8 mouse cellular contexts compared by ENCODE assay signal in genomic region chr5:148419112-148419526, GRCm38 (mm10). TPM values are rescaled to one million over a fixed set of nuclear protein-coding genes. Genes with fewer than 3 reads are reported as not detected.
DNase-seq lines count a peak whose midpoint lies in the region; ATAC-seq and TF ChIP-seq lines count a peak whose summit lies in the region.

No protein-coding gene starts in this region.

- no peak overlapping the region for H3K4me3 ChIP-seq in limb, embryonic 14.5 days (replicated peaks; ENCODE audit: low read length)
- H3K4me3 ChIP-seq in limb, embryonic 10.5 days = no peak overlapping the region
- H3K4me3 ChIP-seq in limb, embryonic 15.5 days = no peak overlapping the region

- no peak for ATAC-seq in limb, embryonic 14.5 days (ENCODE audit: low FRiP score, low read depth)
- peak; percentile 71 for ATAC-seq in common myeloid progenitor, adult 5-6 weeks (replicated peaks; ENCODE audit: low read depth, poor library complexity, severe bottlenecking)
- no peak for ATAC-seq in limb, embryonic 15.5 days (ENCODE audit: insufficient number of reproducible peaks, low FRiP score, low TSS enrichment, low read depth)

- no peak for TF ChIP-seq POLR2A in limb, embryonic 14.5 days (IDR thresholded peaks at IDR 0.05; ENCODE audit: borderline replicate concordance, extremely low read depth, insufficient read depth, insufficient read length)

- H3K27me3 ChIP-seq in limb, embryonic 14.5 days (ENCODE audit: control insufficient read depth, insufficient read depth, low read length) = no peaks in the 10 kb centered on the region
- H3K27me3 ChIP-seq in limb, embryonic 10.5 days (ENCODE audit: low read depth, poor library complexity, severe bottlenecking) = no peaks in the 10 kb centered on the region
- H3K27me3 ChIP-seq in limb, embryonic 15.5 days = no peaks in the 10 kb centered on the region

- H3K9ac ChIP-seq in limb, embryonic 14.5 days (ENCODE audit: low read depth, low read length, severe bottlenecking) = no peak overlapping the region
- no peak overlapping the region for H3K9ac ChIP-seq in limb, embryonic 15.5 days

- H3K4me1 ChIP-seq in limb, embryonic 14.5 days (ENCODE audit: control insufficient read depth, insufficient read depth, low read length) = no peaks in the 10 kb centered on the region
- no peaks in the 10 kb centered on the region for H3K4me1 ChIP-seq in limb, embryonic 10.5 days
- H3K4me1 ChIP-seq in limb, embryonic 15.5 days = 0 out of 2 replicates have a peak, but pooled peaks cover 9% of the 10 kb centered on the region

- H3K4me2 ChIP-seq in limb, embryonic 14.5 days (replicated peaks; ENCODE audit: low read depth, low read length, severe bottlenecking) = no peak overlapping the region
- 0 out of 2 replicates have a peak overlapping the region, but pooled peaks have one; percentile 1 for H3K4me2 ChIP-seq in limb, embryonic 15.5 days

- WGBS in limb, embryonic 14.5 days = 74% methylated on average over 9 of the region's 9 CpGs
- WGBS in limb, embryonic 10.5 days = 90% methylated on average over 9 of the region's 9 CpGs
- WGBS in limb, embryonic 15.5 days = 60% methylated on average over 9 of the region's 9 CpGs

- no peaks in the 10 kb centered on the region for H3K36me3 ChIP-seq in limb, embryonic 14.5 days (ENCODE audit: control insufficient read depth, insufficient read depth, low read length)
- H3K36me3 ChIP-seq in limb, embryonic 10.5 days = no peaks in the 10 kb centered on the region
- H3K36me3 ChIP-seq in limb, embryonic 15.5 days = no peaks in the 10 kb centered on the region

- no peak overlapping the region for H3K27ac ChIP-seq in limb, embryonic 14.5 days (replicated peaks; ENCODE audit: low read depth, low read length)
- no peak overlapping the region for H3K27ac ChIP-seq in limb, embryonic 10.5 days
- 0 out of 2 replicates have a peak overlapping the region, but pooled peaks have one; percentile 33 for H3K27ac ChIP-seq in limb, embryonic 15.5 days

- DNase-seq in limb, embryonic 14.5 days (ENCODE audit: low spot score) = peak; percentile 42
- no peak for DNase-seq in limb, embryonic 10.5 days (ENCODE audit: low spot score)
- DNase-seq in MN1 (ENCODE audit: low spot score) = peak; percentile 91
- DNase-seq in spleen, postnatal 36 days (ENCODE audit: low spot score in 2 of 2) = peak; percentile 32 to 53
- no peak for DNase-seq in neural tube, embryonic 10.5 days (ENCODE audit: extremely low spot score, low spot score)
- DNase-seq in frontal cortex, postnatal 10 days (ENCODE audit: low spot score in 2 of 2) = no peak

- H3K9me3 ChIP-seq in limb, embryonic 14.5 days (ENCODE audit: control insufficient read depth, low read length) = no peaks in the 10 kb centered on the region
- H3K9me3 ChIP-seq in limb, embryonic 10.5 days (replicated peaks) = no peaks in the 10 kb centered on the region
- H3K9me3 ChIP-seq in limb, embryonic 15.5 days = no peaks in the 10 kb centered on the region

RNA-seq across cellular contexts. Expression of gene Slc7a1, which starts 19.4 kb away (rescaled TPM):
- polyA plus RNA-seq in limb, embryonic 14.5 days (2012; rRNA removed) = 8.1 and 9.3 TPM in 2 replicates
- 22.5 and 27.0 TPM in 2 replicates for polyA plus RNA-seq in limb, embryonic 14.5 days (2014; fragmentation: Nextera tagmentation; extraction: Ambion mirVana)
- 13.2 and 17.8 TPM in 2 replicates for polyA plus RNA-seq in limb, embryonic 10.5 days (2016; fragmentation: Nextera tagmentation; extraction: Ambion mirVana)
- 21.3 and 30.3 TPM in 2 replicates for total RNA-seq in common myeloid progenitor, adult 5-6 weeks (2017)
- 22.7 and 23.6 TPM in 2 replicates for polyA plus RNA-seq in limb, embryonic 15.5 days (2015; fragmentation: Nextera tagmentation; extraction: Ambion mirVana)

Comparison
In these comparisons a context has a peak if more than half of its experiments do, and no peak if none do; other contexts are left out.
1. DNase-seq: peak in limb, embryonic 14.5 days (single experiment), MN1 (single experiment) and spleen, postnatal 36 days (2 of 2); none in limb, embryonic 10.5 days (single experiment), neural tube, embryonic 10.5 days (single experiment) and frontal cortex, postnatal 10 days (0 of 2).